Mouse (Mus musculus) layer of hippocampus, adult 2 months (tissue): Measurements from ENCODE around the gene Gast. TPM values are rescaled to one million over a fixed set of nuclear protein-coding genes. Genes with fewer than 3 reads are reported as not detected.

Source experiments
- DNase-seq, 2 experiments: peaks; one replicate each; pipeline ENCODE4 v3.0.0; 2022; ENCODE audit warnings: low spot score in 2 of 2
- H3K27ac ChIP-seq: fragments of 200-600 bp; 2 replicates; pipeline ENCODE4 v1.8.1; 2022
- H3K4me3 ChIP-seq: fragments of 200-600 bp; 2 replicates; pipeline ENCODE4 v1.8.1; 2022; ENCODE audit warnings: mild to moderate bottlenecking
- CTCF ChIP-seq: fragments of 200-600 bp; conservative IDR thresholded peaks from 2 replicates; pipeline ENCODE4 v1.8.1; 2022; ENCODE audit warnings: antibody characterized with exemption, mild to moderate bottlenecking, moderate library complexity
- total RNA-seq, 2 experiments: library from RNA; stranded (reverse); gene quantifications; 2 replicates each; pipeline ENCODE4 v1.2.3; 2021

The Gast gene
- total RNA-seq, 2 experiments from 2014 or later: not detected

- TF ChIP-seq CTCF: no peak
- DNase-seq: no peak
- Histone ChIP-seq H3K27ac (no peak overlapping the region), H3K4me3 (no peak overlapping the region)
Measured at GRCm38 (mm10) chr11:100378446-100378845, 44.2 kb downstream of the Gast start.

DNA sequence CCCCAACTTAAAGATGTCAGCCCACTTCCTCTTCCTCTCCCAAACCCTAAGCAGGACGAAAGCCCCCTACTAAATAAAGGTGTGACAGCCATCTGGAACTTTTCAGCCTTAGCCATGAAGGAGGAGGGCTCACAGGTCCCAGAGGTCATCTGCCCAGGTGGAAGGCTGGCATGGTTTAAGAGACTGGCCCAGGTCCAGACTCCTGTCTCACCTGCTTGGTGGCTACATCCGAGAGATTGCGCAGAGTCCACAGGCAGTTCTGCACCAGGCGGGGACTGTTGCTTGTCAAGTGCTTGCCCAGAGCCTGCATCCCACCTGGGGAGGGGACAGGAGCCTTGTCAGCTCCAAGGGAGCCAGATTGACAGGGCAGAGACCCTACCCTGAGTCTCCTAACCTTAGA is 45.1 kb downstream of the Gast start:
- Histone ChIP-seq H3K27ac (no peak overlapping the region), H3K4me3 (no peak overlapping the region)
- no peak for TF ChIP-seq CTCF
- no peak for DNase-seq

DNA sequence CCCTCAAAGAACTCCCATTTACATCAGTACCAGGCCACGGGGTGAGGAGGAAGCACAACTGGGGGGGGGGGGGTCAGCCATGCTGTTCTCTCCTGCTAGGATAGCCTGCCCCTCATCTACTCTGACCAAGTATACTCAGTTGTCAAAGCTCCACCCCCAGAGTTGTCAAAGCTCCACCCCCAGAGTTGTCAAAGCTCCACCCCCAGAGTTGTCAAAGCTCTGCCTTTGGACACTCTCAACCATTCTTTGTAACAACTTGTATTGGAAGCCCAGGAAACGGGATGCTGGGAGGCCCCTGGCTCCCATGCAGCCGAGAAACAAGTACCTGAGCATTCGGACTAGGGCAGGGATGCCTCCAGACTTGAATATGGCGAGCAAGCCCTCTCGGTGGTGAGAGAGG is 48.5 kb downstream of the Gast start:
- TF ChIP-seq CTCF: no peak
- DNase-seq: no peak
- Histone ChIP-seq H3K4me3 (no peak overlapping the region), H3K27ac (no peak overlapping the region)

- Histone ChIP-seq H3K27ac (no peak overlapping the region), H3K4me3 (no peak overlapping the region)
- no peak for TF ChIP-seq CTCF
- DNase-seq: no peak
Measured at GRCm38 (mm10) chr11:100385016-100385415, 50.8 kb downstream of the Gast start.

- Histone ChIP-seq H3K27ac (no peak overlapping the region), H3K4me3 (no peak overlapping the region)
- TF ChIP-seq CTCF: no peak
- DNase-seq: no peak
Measured at GRCm38 (mm10) chr11:100386586-100386985, 52.4 kb downstream of the Gast start.

Other genes with a start within 250 kb of the Gast start
- gene Krt32, start 246.2 kb upstream of the Gast start, total RNA-seq: not detected
- not detected for gene Krt35, start 238.2 kb upstream of the Gast start, total RNA-seq
- not detected for gene Krt36, start 228.8 kb upstream of the Gast start, total RNA-seq
- gene Krt13, start 212.8 kb upstream of the Gast start, total RNA-seq: not detected
- gene Krt15, start 198.5 kb upstream of the Gast start, total RNA-seq: under 1 TPM in 1 of 2 experiments, not detected in 1; 0.77 TPM
- not detected for gene Krt19, start 185.7 kb upstream of the Gast start, total RNA-seq
- gene Krt9, start 141.2 kb upstream of the Gast start, total RNA-seq: 1 to 10 TPM; 3.6 to 3.7 TPM
- gene Krt14, start 126.9 kb upstream of the Gast start, total RNA-seq: not detected
- not detected for gene Krt16, start 85.5 kb upstream of the Gast start, total RNA-seq
- gene Krt17, start 73.4 kb upstream of the Gast start, total RNA-seq: not detected
- gene Krt42, start 64.5 kb upstream of the Gast start, total RNA-seq: not detected
- gene Eif1, start 14.5 kb upstream of the Gast start, total RNA-seq: 100 to 1,000 TPM; 713 to 750 TPM
- 100 to 1,000 TPM; 169 to 174 TPM for gene Hap1, start 21.7 kb downstream of the Gast start, total RNA-seq
- gene Jup, start 63.4 kb downstream of the Gast start, total RNA-seq: 10 to 100 TPM; 34.1 to 35.6 TPM
- gene P3h4, start 80.4 kb downstream of the Gast start, total RNA-seq: 1 to 10 TPM; 9.4 to 9.5 TPM
- gene Fkbp10, start 81.3 kb downstream of the Gast start, total RNA-seq: 1 to 10 TPM; 4.4 to 5.8 TPM
- 10 to 100 TPM; 58.4 to 58.7 TPM for gene Nt5c3b, start 107.4 kb downstream of the Gast start, total RNA-seq
- 1 to 10 TPM in 1 of 2 experiments, under 1 TPM in 1; 0.64 to 1.4 TPM for gene Klhl10, start 107.5 kb downstream of the Gast start, total RNA-seq
- 100 to 1,000 TPM; 119 to 121 TPM for gene Klhl11, start 138.3 kb downstream of the Gast start, total RNA-seq
- 100 to 1,000 TPM; 103 to 117 TPM for gene Acly, start 193.6 kb downstream of the Gast start, total RNA-seq
- 1 to 10 TPM; 1.3 to 1.7 TPM for gene Ttc25, start 211.2 kb downstream of the Gast start, total RNA-seq
- 100 to 1,000 TPM; 168 to 183 TPM for gene Cnp, start 240.5 kb downstream of the Gast start, total RNA-seq